Mouse (Mus musculus): Measurements from ENCODE around the gene Stab1.

Stab1 gene

DNA sequence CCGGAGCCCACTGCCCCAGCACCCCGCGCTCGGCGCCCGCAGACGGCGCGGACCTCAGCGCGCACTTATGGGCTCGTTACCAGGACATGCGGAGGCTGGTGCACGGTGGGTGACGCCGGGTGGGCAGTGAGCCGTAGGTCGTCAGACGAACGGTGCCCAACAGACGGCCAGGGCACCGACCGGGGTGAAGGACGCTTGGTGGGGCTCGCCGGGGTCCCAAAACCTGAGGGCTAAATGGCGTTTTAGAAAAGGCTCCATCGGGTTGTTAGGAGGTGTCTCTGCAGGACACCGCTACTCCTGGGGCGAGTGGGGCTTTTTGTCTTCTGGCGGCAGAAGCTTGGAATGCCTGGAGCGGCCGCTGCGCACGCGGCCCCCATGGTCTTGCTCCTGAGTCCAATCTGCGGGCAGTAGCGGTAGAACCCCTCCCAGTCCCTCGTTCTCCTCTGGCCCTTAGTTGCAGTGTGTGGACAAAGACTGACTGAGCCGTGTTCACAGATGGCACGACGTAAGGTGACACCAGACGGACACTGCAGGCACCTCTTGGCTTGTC, 37.1 kb downstream of the Stab1 start:
- no peak for DNase-seq (ENCODE audit: low spot score)

DNA sequence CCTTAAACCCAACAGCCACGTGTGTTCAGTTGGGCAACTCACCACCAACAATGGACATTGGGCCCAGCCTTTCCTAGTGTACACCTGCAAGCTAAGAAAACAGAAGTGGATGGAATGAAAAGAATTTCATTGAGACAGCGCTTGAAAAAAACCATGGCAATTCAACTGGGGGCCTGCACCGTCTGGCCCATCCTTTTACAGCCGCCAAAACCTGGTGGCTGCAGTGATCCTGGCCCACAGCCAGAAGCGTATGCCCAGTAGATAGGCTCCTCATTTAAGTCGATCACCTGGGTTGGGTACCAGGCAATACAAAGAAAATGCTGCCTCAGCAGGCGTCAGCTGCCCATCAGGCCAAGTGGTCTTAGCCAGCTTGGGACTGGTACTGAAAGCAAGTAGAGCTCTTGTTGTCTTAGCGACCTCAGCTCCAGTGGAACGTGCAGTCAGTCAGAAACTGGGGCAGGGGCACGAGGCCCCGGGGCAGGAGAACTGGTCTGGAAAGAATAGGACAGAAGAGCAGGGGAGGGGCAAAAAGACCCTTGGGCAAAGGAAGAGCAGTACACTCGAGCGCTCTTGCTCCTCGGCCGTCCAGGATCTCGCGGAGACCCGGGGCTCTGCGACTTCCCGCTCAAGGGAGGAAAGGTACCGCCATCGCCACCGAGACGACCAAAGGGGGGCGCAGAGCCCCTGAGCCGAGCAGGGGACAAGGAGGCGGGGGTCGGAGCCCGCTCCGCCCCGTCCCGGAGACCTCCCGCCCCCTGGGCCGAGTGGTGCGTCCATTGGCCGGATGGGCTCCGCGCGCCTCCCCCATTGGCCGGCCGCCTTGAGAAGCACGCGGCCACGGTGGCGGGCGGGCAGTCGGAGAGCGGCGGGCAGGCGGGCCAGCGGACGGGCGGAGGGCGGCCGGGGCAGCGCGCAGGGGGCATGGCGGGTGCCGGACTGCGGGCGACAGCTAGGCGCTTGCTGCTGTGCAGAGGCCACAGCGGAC, 37.9 kb downstream of the Stab1 start, which contains the start of gene Nt5dc2:
TSS of gene Nt5dc2 (plus strand) at position 818 of the 985 bp plus-strand sequence.
- peak; percentile 45 for DNase-seq (ENCODE audit: low spot score)

DNA sequence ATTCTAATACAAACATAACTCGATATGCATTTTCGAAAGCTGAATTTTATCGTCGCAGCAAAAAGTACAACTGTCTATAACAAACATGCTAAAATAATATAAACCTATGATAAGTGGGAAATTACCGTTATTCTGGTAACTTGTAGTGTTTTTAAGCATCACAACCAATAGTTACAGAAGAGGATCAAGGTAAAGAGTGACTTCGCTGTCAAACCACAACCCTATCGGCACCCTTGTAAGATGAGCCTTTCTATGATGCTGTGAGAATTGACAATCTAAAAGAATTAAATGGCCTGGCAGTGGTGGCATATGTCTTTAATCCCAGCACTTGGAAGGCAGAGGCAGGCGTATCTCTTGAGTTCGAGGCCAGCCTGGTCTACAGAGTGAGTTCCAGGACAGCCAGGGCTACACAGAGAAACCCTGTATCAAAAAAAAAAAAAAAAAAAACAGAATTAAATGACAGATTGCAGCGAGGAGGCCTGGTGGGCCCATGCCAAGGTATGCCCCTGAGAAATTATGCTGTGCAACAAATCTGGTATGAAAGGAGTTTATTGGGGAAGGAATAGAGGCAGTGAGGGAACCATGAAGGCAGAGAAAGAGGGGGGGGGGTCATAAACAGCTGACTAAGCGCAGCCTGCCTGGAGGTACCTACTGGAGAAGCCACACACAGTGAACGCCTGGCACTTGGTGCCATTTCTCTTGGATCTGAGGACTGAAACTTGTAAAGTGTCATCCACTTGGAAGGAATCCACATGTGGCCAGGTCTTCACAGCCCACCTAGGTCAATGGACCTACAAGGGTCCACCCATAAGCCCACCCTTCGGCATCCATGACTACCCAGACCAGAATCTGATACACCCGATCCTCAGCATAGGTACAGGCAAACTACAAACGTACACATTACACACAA, 38.9 kb downstream of the Stab1 start:
- DNase-seq (ENCODE audit: low spot score), result no peak

DNA sequence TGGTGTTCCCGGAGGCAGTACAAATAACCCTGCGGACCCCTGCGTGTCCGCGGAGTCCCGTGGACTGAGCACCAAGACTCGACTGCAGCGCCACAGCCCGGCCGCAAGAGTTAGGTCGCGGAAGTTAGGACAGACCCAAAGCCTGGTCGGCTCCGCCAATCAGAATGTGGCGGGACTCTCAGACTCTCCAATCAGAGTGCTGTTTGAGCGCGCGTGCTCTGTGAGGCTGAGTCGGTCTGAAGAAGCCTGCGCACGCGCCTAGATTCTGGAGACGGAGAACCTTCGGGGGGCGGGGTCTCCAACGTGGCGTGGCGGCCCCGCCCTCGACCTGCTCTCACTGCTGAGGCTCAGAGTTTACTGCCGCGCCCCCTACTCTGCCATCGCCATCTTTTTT, 39.6 kb downstream of the Stab1 start, which contains the start of gene Smim4:
TSS of gene Smim4 (minus strand) at position 131 of the 394 bp plus-strand sequence.
- peak; percentile 97 for DNase-seq (ENCODE audit: low spot score)

DNA sequence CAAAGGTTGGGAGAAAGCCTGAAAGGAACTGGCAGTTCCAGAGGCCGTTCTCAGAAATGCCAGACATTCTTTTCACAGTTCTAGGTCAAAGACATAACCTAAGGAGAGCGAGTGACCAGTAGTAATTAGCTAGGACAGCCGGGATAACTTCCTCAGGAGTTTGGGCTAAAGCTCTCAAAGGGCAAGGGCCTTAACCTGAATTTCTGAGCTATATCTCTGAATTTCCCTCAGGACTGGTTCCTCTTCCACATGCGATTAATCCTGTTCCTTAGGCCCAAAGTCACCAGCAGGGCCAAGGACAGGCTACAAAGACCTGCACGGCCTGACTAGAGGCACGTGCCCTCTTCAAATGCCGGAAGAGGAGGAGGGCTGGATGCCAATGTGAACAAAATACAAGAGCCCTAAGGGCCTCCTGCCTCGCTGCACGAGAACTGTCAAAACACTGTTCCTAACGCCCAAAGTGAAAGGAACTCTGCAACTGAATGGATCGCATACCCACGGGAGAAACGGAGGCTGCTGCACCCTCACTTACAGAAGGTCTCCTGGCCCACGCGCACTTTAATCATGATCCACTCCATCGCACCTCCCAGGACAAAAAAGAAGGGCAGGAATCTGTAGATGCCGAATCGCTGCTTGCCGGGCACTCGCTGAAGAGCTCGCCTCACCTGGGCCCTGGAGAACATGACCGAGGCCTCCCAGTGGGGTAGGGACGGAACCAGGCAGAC, 40.2 kb downstream of the Stab1 start:
- peak; percentile 70 for DNase-seq (ENCODE audit: low spot score)

DNA sequence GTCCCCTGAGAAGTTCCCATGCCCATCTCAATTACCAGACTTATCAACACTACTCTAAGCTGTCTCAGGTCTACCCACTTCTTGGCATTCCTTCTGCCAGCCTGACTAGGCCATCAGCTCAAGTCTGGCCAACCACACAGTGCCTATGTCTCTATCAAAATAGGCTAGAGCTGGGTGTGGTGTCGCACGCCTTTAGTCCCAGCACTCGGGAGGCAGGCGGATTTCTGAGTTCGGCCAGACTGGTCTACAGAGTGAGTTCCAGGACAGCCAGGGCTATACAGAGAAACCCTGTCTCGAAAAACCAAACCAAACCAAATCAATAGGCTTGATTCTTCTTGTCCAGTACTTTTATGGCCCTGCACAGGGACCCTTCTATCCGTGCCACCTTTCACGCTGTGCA, 41.6 kb downstream of the Stab1 start:
- DNase-seq (ENCODE audit: low spot score), result no peak

DNA sequence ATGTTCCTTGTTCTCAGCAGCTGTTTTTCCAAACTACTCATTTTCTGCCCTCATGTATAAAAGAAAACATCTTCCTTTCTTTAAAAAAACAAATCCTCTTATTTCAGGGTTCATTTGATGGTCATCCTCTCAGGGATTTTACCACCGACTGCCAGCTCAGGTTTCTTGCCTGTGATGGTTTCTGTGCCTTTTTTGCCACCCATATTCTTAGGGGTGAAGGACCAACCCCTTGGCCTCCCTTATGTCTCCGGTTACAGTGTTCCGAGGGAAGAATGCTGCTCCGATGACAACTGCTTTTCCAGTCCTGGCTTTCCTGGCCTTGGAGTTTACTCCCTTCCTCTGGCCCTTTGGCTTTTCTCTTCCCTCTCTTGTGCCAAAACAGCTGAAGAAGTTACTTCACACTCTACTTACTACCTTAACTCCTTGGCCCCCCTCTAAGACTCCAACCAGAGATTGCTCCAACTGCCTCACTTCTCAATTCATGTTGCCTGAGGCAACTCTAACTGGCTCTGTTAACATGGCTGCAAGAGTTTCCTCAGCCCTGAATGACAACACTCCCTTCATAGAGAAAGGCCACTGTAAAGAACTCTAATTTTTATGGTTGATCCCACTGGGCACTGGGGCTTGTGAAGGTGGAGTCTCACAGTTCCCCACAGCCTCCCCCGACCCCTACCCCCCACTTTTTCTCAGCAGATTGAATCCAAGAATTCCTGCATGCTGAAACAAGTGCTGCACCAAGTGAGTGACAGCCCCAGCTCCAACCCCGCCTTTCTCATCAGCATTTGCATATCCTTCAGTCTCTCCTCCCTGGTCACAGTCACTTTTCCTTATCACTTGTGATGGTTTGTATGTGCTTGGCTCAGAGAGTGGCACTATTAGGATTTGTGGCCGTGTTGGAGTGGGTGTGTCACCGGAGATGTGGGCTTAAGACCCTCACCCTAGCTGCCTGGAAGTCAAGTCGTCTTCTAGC, 43.0 kb downstream of the Stab1 start:
- peak; percentile 37 for DNase-seq (ENCODE audit: low spot score)

DNA sequence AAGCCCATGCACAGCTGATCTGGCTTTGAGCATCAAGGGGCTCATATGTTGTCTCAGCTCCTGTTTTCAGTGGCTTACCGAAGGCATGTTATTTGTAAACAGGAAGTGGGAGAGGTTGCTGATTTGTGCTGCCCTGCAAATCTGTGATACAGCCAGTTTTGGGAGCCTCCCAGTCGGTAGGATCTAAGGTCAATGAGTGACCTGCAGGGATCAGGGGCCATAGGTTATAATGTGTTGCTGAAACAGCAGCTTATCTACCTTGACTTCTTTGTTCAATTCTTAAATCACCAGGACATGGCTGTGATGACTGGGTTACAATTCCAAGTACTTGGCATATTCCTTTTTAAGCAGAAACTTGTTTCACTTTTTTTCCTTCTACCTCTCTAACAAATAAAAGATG, 52.9 kb downstream of the Stab1 start:
- DNase-seq (ENCODE audit: low spot score), result no peak

DNA sequence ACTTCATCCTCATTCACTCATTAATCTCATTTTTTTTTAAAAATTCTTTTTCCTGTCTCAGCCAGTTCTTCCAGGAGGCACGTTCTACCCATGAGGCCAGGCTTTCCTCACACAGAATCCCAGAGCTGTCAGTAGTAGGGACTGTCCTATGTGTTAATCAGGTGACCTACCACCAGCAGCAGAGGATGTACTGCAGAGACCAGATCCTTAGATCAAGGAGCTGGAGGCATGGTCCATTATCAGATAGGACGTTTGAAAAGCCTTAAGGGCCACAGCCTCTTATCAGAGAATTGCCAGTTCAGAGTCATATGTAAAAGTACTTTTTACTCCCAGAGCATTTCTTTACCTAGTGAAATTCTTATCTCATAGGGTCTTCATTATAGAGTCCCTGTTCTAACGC, 54.4 kb downstream of the Stab1 start:
- DNase-seq (ENCODE audit: low spot score), result no peak

DNA sequence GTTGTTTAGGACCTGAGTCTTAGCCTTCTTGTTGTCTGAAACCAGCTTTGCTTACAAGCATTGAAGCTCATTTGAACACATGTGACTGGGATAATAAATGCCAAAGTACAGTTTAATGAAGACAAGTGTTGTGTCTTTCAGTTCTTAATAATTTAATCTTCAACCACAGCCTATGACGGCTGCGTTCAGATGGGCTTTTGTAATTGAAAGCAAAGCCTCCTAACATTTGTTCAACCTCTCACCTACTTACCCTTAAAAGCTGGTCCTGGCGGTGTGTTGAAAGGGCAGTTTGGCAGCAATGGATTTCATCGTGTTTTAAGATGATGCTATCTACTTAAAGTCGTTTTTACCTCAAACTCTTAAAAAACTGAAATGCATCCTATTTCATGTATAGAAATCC, 56.3 kb downstream of the Stab1 start:
- DNase-seq (ENCODE audit: low spot score), result no peak

DNA sequence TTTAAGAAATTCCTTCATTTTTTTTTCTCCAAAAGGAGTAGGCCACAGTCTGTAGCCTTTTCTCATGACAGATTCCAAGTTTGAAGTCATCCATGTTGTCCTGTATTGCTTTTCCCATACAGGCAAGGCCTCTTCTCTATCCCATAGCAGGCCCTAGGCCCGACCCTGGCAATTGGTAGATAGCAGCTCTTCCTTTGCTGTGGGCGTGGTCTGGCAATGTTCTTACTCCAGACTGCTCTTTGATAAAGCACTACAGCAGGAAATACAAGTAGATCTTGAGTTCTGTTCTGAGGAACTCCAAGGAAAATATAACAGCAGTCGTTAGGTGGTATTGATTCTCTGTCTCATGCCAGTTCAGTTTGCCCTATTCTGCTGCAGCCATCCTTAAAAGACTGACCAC, 57.8 kb downstream of the Stab1 start:
- no peak for DNase-seq (ENCODE audit: low spot score)

DNA sequence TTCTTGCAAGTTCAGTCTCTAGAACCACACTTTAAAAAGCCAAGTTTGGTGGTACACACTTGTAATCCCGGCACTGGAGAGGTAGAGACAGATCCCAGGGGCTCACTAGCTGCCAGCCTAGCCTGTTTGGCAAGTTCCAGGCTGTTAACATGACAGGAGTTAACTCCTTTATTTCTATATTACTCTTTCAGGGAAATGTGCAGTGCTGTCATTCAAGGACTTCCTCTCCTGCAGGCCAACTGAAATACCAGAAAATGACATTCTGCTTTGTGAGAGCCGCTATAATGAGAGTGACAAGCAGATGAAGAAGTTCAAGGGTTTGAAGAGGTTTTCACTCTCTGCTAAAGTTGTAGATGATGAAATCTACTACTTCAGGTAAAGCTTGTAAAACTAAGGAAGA, 63.3 kb downstream of the Stab1 start:
- no peak for DNase-seq (ENCODE audit: low spot score)

DNA sequence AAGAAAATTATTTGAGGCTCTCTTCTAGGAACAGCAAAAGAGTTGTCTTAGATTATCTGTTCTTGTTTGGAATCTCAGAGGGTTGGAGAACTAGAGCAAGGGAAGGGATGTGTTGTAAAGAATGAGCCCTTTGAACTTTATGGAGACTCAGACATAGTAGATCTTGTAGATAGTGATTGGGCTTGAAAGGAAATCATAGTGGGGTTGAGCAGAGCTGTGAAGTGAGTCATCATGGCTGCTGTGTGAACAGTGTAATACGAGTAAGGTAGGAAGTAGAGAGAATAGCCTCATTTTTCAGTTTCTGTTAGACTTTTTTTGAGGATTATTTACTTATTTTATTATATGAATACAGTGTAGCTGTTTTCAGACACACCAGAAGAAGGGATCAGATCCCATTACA, 78.5 kb downstream of the Stab1 start:
- no peak for DNase-seq (ENCODE audit: low spot score)

All from adipocyte (in vitro differentiated cells).